Mouse (Mus musculus) embryonic facial prominence, embryonic 15.5 days (tissue): ENCODE results near the gene Pip4k2a. TPM values are rescaled to one million over a fixed set of nuclear protein-coding genes. Genes with fewer than 3 reads are reported as not detected.

Source experiments
- ATAC-seq: fragments of 200-750 bp; cut with Nextera tagmentation; 2 replicates; pipeline ENCODE4 v1.8.0; 2017; ENCODE audit warnings: low read depth, moderate TSS enrichment; ENCODE audit not compliant: insufficient number of reproducible peaks, low FRiP score, low TSS enrichment
- H3K27ac ChIP-seq: fragments of 300-500 bp; sonication (generic); replicated peaks from 2 replicates; pipeline ENCODE4 v1.5.1; 2015; ENCODE audit warnings: mild to moderate bottlenecking, inconsistent platforms
- H3K27me3 ChIP-seq: fragments of 300-500 bp; sonication (generic); 2 replicates; pipeline ENCODE4 v1.6.1; 2015; ENCODE audit warnings: inconsistent platforms
- H3K36me3 ChIP-seq: fragments of 300-500 bp; sonication (generic); 2 replicates; pipeline ENCODE4 v1.6.1; 2015; ENCODE audit warnings: mild to moderate bottlenecking, inconsistent platforms
- H3K4me1 ChIP-seq: fragments of 300-500 bp; sonication (generic); 2 replicates; pipeline ENCODE4 v1.6.1; 2015; ENCODE audit warnings: inconsistent platforms
- H3K4me2 ChIP-seq: fragments of 300-500 bp; sonication (generic); replicated peaks from 2 replicates; pipeline ENCODE4 v1.6.1; 2015; ENCODE audit warnings: mild to moderate bottlenecking, inconsistent platforms
- H3K4me3 ChIP-seq: fragments of 300-500 bp; sonication (generic); replicated peaks from 2 replicates; pipeline ENCODE4 v1.5.1; 2015; ENCODE audit warnings: mild to moderate bottlenecking, inconsistent platforms
- H3K9ac ChIP-seq: fragments of 300-500 bp; sonication (generic); 2 replicates; pipeline ENCODE4 v1.6.1; 2015; ENCODE audit warnings: inconsistent platforms
- H3K9me3 ChIP-seq: fragments of 300-500 bp; sonication (generic); replicated peaks from 2 replicates; pipeline ENCODE4 v1.6.1; 2016; ENCODE audit warnings: inconsistent platforms
- WGBS: fragments of 180-500 bp; shearing (Covaris S2); methylation state at CpG from one replicate; pipeline ENCODE4 v1.1.7; 2015; 5-methylcytosine and 5-hydroxymethylcytosine counted together
- polyA plus RNA-seq: library from polyadenylated mRNA; unstranded; fragments of >200 nt; fragmentation: Nextera tagmentation; extraction: Ambion mirVana; gene quantifications from 2 replicates; pipeline ENCODE4 v1.2.1, GENCODE M21; 2015

The Pip4k2a gene
- polyA plus RNA-seq, 1 experiment from 2014 or later = 10.8 TPM

GRCm38 (mm10) chr2:18890227-18891001, 107.5 kb downstream of the Pip4k2a start:
- Histone ChIP-seq H3K27me3 (no peaks in the 10 kb centered on the region), H3K4me2 (no peak overlapping the region)
- peak; percentile 68 for ATAC-seq

DNA sequence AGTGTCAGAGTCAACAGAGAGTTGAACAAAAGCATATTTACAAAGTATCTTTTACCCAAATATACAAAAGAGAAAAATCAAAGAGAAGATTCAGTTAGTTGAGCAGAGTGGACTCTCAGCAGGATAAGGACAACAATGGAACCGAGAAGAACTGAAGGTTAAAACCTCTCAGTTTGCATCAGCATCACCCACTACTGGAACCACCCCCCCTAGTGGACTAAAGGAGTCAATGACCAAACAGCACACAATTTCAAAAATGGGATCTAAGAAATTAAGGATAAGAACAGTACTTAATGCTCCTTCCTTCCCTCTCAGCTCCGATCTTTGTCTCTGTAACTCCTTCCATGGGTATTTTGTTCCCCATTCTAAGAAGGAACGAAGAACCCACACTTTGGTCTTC, 113.6 kb downstream of the Pip4k2a start:
- Histone ChIP-seq H3K4me1 (no peaks in the 10 kb centered on the region), H3K4me3 (no peak overlapping the region), H3K4me2 (no peak overlapping the region), H3K27me3 (no peaks in the 10 kb centered on the region), H3K9ac (no peak overlapping the region), H3K36me3 (no peaks in the 10 kb centered on the region), H3K27ac (no peak overlapping the region), H3K9me3 (no peaks in the 10 kb centered on the region)
- no peak for ATAC-seq
- WGBS = 86% methylated on average over 3 of the region's 3 CpGs

More at GRCm38 (mm10) chr2:18890227-18891001, 107.5 kb downstream of the Pip4k2a start:
- Histone ChIP-seq H3K9ac (no peak overlapping the region), H3K36me3 (no peaks in the 10 kb centered on the region), H3K9me3 (no peaks in the 10 kb centered on the region), H3K4me1 (no peaks in the 10 kb centered on the region), H3K27ac (no peak overlapping the region), H3K4me3 (no peak overlapping the region)
- WGBS = 46% methylated on average over 11 of the region's 11 CpGs

DNA sequence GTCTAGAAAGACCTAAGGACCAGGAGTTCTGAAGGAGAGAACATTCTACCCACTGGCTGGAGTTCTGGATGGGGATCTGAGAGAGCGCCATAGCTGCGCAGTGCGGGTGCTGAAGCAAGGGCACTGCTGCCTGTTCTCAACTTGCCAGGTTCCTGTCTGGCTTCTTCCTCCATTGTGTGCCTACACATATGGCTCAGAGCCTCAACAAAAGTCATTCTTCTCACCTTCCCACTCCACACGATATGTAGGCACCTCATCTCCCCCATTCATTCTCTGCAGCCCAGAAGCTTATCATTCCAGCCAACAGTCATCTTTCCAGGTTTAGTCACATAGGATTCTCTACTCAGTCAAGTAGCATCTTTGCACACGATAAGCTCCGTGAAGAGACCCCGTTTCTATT, 123.3 kb downstream of the Pip4k2a start:
- Histone ChIP-seq H3K9ac (no peak overlapping the region), H3K27ac (no peak overlapping the region), H3K4me3 (no peak overlapping the region), H3K27me3 (no peaks in the 10 kb centered on the region), H3K4me2 (no peak overlapping the region), H3K9me3 (no peaks in the 10 kb centered on the region), H3K4me1 (no peaks in the 10 kb centered on the region), H3K36me3 (no peaks in the 10 kb centered on the region)
- no peak for ATAC-seq
- WGBS = 95% methylated on average over 7 of the region's 7 CpGs

DNA sequence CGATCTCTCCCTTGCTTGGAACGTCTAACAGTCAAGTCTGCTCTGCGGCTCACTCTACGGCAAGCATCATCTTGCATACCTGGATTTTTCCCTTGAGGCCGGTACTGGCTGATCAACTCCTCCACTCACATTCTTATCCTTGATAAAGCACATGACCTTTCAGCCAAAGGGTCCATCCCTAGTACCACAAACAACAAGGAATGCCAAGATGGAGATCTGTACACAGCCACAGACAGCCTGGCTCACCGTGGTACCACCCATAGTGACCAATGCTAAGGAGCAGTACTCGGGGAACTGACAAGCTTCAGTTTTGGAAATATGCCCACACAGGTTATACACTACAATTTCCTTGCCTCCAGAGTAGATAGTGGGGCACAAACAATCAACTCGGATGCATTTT, 123.9 kb downstream of the Pip4k2a start:
- no peaks in the 10 kb centered on the region for H3K36me3 ChIP-seq
- no peak overlapping the region for H3K4me2 ChIP-seq
- no peak overlapping the region for H3K9ac ChIP-seq
- H3K27ac ChIP-seq = no peak overlapping the region
- H3K4me3 ChIP-seq = no peak overlapping the region
- 0 out of 2 replicates have a peak, but pooled peaks have one; percentile 32 for ATAC-seq
- 58% methylated on average over 8 of the region's 8 CpGs for WGBS
- no peaks in the 10 kb centered on the region for H3K27me3 ChIP-seq
- H3K4me1 ChIP-seq = no peaks in the 10 kb centered on the region
- H3K9me3 ChIP-seq = no peaks in the 10 kb centered on the region

- WGBS = 42% methylated on average over 3 of the region's 3 CpGs
- no peaks in the 10 kb centered on the region for H3K4me1 ChIP-seq
- ATAC-seq = no peak
- H3K4me2 ChIP-seq = no peak overlapping the region
- H3K27ac ChIP-seq = no peak overlapping the region
- H3K9me3 ChIP-seq = no peaks in the 10 kb centered on the region
- H3K4me3 ChIP-seq = no peak overlapping the region
- no peak overlapping the region for H3K9ac ChIP-seq
- no peaks in the 10 kb centered on the region for H3K27me3 ChIP-seq
- H3K36me3 ChIP-seq = no peaks in the 10 kb centered on the region
These were observed 124.5 kb downstream of the Pip4k2a start for GRCm38 (mm10) chr2:18873440-18873839.

- Histone ChIP-seq H3K27me3 (no peaks in the 10 kb centered on the region), H3K4me3 (no peak overlapping the region), H3K4me1 (no peaks in the 10 kb centered on the region), H3K4me2 (no peak overlapping the region), H3K36me3 (no peaks in the 10 kb centered on the region), H3K9me3 (no peaks in the 10 kb centered on the region), H3K27ac (no peak overlapping the region), H3K9ac (no peak overlapping the region)
- 12% methylated on average over 2 of the region's 2 CpGs for WGBS
- no peak for ATAC-seq
These were observed 125.1 kb downstream of the Pip4k2a start for GRCm38 (mm10) chr2:18872797-18873196.

- ATAC-seq = no peak
- no peak overlapping the region for H3K9ac ChIP-seq
- no peaks in the 10 kb centered on the region for H3K27me3 ChIP-seq
- H3K4me2 ChIP-seq = no peak overlapping the region
- no peaks in the 10 kb centered on the region for H3K9me3 ChIP-seq
- no peaks in the 10 kb centered on the region for H3K36me3 ChIP-seq
- WGBS = 89% methylated on average over 3 of the region's 3 CpGs
- no peak overlapping the region for H3K4me3 ChIP-seq
- H3K27ac ChIP-seq = no peak overlapping the region
- H3K4me1 ChIP-seq = no peaks in the 10 kb centered on the region
These were observed 126.8 kb downstream of the Pip4k2a start for GRCm38 (mm10) chr2:18871087-18871486.

DNA sequence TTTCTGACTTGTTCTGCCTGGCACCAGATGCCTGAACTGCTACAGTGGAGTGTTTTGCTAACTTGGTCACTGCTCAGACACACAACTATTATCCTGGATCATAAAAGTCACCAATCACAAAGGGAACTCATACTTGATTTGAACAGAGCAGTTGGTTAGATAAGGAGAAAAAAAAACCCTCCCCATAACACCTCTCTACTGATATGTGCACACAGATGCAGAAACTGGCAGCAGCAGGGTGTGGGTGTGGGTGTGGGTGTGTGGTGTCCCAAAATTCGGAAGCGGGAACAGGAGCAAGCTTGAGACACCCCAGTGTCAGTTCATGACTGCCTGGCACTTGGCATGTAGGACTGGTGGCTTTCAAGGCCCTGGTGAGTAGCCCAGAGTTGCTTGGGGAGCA, 130.9 kb downstream of the Pip4k2a start:
- no peaks in the 10 kb centered on the region for H3K27me3 ChIP-seq
- H3K27ac ChIP-seq = no peak overlapping the region
- ATAC-seq = no peak
- H3K4me2 ChIP-seq = no peak overlapping the region
- WGBS = 84% methylated on average over 2 of the region's 2 CpGs
- H3K4me1 ChIP-seq = no peaks in the 10 kb centered on the region
- no peaks in the 10 kb centered on the region for H3K9me3 ChIP-seq
- H3K9ac ChIP-seq = no peak overlapping the region
- no peaks in the 10 kb centered on the region for H3K36me3 ChIP-seq
- H3K4me3 ChIP-seq = no peak overlapping the region

DNA sequence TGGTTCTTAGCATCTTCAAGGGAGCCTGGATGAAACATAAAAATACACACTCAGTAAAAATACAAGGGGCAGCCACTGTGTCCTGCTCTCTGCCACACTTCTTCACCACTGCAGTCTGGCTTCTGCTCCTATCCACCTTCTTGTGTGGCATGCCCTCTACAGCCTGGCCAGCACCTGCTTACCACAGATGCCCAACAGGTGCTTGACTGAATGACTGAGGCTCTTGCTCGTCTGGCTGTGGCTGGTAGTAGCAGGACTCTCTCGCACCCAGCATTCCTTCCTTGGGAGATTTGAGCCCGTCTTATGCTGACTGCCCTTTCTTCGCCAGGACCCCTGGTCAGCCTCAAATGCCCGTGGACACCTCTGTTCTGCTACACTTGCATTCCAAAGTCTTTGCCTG, 133.2 kb downstream of the Pip4k2a start:
- ATAC-seq = no peak
- Histone ChIP-seq H3K36me3 (no peaks in the 10 kb centered on the region), H3K4me2 (no peak overlapping the region), H3K27ac (no peak overlapping the region), H3K9me3 (no peaks in the 10 kb centered on the region), H3K4me1 (0 out of 2 replicates have a peak, but pooled peaks cover 3% of the 10 kb centered on the region), H3K27me3 (peaks cover 6% of the 10 kb centered on the region; the same call in 1 of the 2 replicates), H3K9ac (no peak overlapping the region), H3K4me3 (no peak overlapping the region)
- WGBS = 81% methylated on average over 5 of the region's 5 CpGs

DNA sequence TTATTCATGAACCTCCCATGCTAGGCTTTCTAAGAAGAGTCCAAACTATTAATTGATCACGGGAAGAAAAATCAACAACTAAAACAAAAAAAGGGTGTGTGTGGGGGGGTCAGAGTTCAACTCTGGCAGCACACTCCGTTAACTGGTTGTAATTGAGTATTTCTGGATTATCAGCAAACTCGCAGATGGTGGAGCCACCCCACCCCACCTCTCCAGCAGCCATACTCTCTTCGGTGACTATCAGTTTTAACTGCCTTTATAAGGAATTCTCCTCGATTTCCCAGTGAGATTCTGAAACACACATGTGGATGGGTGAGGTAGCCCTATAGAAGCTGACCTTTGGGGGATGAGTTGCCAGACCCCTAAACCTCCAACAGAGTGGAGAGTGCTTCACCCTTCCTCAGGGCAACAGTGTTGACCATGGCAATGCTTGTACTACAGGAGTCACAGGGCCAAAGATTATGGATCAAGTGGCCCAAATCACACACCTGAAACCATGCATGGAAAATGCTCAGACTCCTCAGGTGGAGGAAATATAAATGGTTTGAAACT, 136.2 kb downstream of the Pip4k2a start:
- 68% methylated on average over 5 of the region's 5 CpGs for WGBS
- no peak for ATAC-seq
- no peaks in the 10 kb centered on the region for H3K9me3 ChIP-seq

DNA sequence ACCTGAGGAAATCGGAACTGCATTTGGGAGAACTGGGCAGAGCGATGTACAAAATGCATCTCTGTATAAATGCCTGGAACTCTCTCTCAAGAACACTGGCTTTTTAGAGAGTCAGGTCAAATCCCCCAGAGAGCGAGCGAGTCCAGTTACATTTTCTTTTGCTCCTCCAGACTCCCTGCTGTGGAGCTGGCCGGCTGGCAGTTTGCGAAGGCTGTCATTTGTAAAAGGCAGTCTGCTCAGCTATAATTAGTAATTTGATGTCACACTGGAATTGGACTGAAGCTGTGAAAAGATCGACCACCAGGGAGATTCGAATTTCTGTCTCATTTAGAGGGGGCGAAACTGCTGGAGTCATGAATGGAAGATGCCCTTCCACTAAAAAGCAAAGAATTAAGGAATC, 137.2 kb downstream of the Pip4k2a start:
- H3K4me3 ChIP-seq = no peak overlapping the region
- ATAC-seq = no peak
- WGBS = 24% methylated on average over 9 of the region's 9 CpGs
- no peak overlapping the region for H3K27ac ChIP-seq
- H3K4me1 ChIP-seq = 0 out of 2 replicates have a peak, but pooled peaks cover 3% of the 10 kb centered on the region
- no peak overlapping the region for H3K4me2 ChIP-seq
- H3K27me3 ChIP-seq = peaks cover 6% of the 10 kb centered on the region; the same call in 1 of the 2 replicates
- H3K9me3 ChIP-seq = no peaks in the 10 kb centered on the region
- no peak overlapping the region for H3K9ac ChIP-seq
- no peaks in the 10 kb centered on the region for H3K36me3 ChIP-seq

More for the DNA sequence above, 136.2 kb downstream of the Pip4k2a start:
- Histone ChIP-seq H3K4me2 (no peak overlapping the region), H3K27ac (no peak overlapping the region), H3K9ac (no peak overlapping the region), H3K4me3 (no peak overlapping the region), H3K27me3 (peaks cover 6% of the 10 kb centered on the region; the same call in 1 of the 2 replicates), H3K36me3 (no peaks in the 10 kb centered on the region), H3K4me1 (0 out of 2 replicates have a peak, but pooled peaks cover 3% of the 10 kb centered on the region)
